Mouse (Mus musculus) E14TG2a.4 (cell line): ENCODE measurements around the gene Btrc.

Source experiments
- CTCF ChIP-seq: conservative IDR thresholded peaks from 2 replicates; pipeline ENCODE4 v1.5.1; 2014; ENCODE audit warnings: low read length
- NANOG ChIP-seq: IDR thresholded peaks from 2 replicates; pipeline ENCODE4 v1.6.1; 2014; ENCODE audit warnings: borderline replicate concordance, low read length, mixed read lengths
- POU5F1 ChIP-seq: IDR thresholded peaks from 2 replicates; pipeline ENCODE4 v1.6.1; 2014; ENCODE audit warnings: low read length, borderline replicate concordance

- TF ChIP-seq CTCF (no peak), NANOG (no peak), POU5F1 (no peak)
Observed at GRCm38 (mm10) chr19:45329039-45329438, 34.5 kb upstream of the Btrc start.
